Mouse (Mus musculus): ENCODE measurements around the gene Krt10.
A peak's percentile ranks its signal among the peaks of the same experiment; 100 is the strongest.

The Krt10 gene

DNA sequence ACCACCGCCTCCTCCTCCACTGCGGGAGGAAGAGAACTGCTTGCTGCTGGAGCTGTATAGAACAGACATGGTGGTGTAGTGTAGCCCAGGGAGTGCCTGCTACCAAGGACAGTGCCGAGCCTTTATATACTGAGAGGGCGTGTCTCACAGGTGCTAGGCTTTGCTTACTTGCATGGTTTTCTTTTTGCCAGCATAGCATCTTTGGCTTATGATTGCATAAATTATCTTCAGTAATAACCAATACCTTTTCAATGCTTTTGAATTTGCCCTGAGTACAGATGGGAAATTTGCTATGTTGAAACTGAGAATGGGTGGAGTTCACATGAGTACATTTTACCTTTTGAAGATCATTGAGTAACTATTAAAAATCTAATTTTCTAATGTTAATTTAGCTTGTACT, at the start of gene Krt10:
Gene Krt10, minus strand, starts transcription at position 101 of the 400 bp plus-strand sequence.
- DNase-seq (ENCODE audit: low spot score) = no peak

DNA sequence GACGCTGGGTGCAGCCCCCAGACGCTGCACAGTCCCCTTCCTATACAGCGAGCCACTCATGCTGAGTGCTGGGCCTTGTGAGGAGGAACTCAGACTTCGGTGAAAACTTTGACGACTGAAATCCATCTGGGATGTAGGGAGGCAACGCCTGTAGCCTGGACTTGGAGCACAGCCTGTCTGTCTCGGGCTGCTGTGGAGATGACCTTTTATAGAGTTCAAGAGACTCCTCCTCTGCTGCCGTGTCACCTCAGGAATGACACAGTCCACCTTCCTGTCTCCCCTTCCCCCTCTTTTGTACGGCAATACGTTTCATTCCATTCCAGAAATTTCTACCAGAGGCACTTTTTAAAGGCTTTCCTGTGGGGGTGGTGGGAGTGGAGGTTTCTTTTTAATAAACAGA, 48.8 kb upstream of the Krt10 start, which contains the start of gene Krt20:
Gene Krt20, minus strand, starts transcription at position 179 of the 400 bp plus-strand sequence.
- DNase-seq (ENCODE audit: low spot score) = no peak

DNA sequence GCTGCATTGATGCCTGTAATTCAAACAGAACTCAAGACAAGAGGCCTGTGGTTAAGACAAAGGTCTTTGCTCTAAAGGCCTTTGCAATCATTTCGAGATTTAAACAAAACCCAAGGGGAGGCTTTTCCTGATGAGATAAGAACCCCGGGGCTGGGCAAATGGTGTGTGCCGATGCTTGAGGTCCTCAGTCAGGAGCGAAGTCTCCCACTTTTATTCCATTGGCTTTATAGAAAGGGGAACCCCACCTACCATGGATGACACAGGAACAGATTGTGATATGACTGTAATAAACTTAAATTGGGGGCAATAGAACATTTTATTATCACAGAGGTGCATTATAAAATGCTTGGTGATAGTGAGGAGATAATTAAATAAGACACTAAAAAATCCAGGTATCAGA, 47.5 kb upstream of the Krt10 start:
- no peak for DNase-seq (ENCODE audit: low spot score)

DNA sequence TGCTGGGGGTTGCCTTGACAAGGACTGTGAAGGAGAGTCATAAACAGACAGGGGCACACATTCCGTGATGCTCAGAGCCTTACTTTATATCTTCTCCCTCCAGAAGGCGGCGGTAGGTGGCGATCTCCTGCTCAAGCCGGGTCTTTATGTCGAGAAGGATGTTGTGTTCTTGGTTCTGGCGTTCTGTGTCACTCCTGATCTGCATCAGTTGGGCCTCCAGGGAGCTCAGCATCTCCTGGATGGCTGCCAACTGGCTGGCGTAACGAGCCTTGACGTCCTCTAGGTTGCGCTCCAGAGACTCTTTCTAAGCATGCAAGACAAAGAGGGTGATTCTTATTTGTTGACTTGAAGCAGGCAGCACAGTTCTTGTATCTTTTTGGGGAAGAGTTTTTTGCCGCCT, 41.5 kb upstream of the Krt10 start:
- DNase-seq (ENCODE audit: low spot score) = no peak

DNA sequence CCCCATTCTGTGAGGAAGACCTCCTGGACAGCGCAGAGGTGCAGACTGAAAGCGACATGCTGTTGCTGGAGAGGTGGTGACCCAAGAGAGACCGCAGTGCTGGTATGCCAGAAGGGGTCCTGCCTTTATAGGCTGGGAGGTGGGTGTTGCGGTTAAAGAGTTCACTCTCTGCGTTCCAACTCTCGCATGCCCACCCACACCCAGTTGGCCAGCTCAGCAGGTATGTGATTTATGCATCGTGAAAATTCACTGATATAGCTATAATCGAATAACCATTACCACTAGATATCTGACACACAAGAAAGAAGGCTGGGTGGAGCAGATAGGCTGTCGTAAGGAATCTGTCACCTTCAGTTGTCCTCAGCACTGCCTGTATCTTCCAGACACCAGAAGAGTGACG, 33.0 kb upstream of the Krt10 start, which contains the start of gene Krt12:
Gene Krt12, minus strand, starts transcription at position 101 of the 400 bp plus-strand sequence.
- no peak for DNase-seq (ENCODE audit: low spot score)

DNA sequence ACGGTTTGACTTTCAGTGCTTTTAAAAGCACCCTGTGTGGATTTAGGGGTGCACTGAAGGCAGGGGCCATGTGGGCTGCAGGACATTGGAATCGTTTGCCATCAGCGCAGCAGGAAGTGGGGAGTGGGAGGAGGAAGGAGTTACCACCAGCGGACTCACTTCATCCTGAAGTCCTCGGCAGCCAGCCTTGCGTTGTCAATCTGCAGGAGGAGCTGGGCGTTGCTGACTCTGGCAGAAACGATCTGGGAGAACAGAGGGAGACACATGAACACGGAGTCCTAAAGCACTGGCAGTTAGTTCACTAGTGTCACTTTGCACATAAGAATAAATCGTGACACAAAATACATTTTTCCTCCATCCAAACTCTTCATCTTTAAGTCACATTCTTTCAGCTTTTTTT, 31.4 kb upstream of the Krt10 start:
- no peak for DNase-seq (ENCODE audit: low spot score)

DNA sequence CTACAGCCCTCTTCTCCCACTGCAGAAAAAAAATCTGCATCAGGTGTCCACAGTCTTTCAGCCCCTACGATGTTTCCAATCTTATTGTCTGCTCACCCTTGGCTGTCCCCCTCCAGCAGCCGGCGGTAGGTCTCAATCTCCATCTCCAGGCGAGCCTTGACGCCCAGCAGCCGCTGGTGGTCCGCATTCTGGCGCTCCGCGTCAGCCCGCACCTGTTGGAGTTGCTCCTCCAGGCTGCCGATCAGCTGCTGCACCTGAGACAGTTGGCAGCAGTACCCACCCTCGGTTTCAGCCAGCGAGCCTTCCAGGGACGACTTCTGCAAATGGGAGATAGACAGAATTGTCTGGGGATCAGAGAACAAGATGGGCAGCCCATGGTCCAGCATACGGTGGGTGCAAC, 28.7 kb upstream of the Krt10 start:
- DNase-seq (ENCODE audit: low spot score) = no peak

DNA sequence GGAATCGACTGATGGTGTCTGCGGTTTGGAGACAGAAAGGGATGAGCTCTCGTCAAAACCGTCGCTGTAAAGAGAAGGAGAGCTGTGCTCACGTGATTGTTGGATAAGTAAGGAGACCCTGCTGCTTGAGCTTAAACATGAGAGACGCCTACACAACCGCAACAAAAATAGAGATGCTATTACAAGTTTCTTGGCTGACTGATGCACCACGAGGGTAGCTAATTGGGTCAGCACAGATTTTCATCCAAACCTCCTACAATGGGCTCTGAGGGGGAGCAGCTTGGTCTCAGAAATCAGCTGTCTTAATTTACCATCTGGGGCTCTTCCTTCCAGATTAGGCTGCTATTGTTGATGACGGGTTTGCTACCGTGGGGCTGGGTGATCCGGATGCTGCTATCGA, 27.7 kb upstream of the Krt10 start:
- no peak for DNase-seq (ENCODE audit: low spot score)

DNA sequence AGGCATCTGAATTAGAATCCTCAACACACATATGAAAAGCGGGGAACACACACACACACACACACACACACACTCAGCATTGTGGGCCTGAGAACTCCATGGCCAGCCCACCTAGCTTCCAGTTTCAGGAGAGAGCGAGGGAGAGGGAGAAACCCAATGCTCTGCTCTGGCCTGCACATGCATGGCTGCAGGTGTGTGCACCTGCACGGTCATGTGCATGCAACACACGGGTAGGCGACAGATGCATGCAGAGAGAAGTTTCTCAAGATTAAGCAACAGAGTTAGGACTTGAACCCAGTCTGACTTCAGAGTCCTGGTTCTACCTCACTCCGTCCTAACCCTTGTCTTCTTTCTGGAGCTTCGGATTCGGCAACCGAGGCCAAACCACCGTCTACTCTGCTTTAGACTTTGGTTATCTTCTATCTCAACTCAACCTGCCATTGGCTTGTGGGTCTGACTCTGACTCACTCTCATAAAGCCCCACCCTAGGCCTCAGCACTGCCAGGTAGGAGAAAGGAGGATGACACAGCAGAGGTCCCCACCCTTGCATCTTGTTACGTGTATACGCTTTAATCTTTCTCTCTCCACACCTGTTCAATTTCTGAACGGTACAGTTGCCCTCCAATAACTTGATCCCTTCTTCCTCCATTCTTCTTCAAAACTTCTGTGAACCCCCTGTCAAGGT, 25.4 kb upstream of the Krt10 start:
- DNase-seq (ENCODE audit: low spot score) = no peak

DNA sequence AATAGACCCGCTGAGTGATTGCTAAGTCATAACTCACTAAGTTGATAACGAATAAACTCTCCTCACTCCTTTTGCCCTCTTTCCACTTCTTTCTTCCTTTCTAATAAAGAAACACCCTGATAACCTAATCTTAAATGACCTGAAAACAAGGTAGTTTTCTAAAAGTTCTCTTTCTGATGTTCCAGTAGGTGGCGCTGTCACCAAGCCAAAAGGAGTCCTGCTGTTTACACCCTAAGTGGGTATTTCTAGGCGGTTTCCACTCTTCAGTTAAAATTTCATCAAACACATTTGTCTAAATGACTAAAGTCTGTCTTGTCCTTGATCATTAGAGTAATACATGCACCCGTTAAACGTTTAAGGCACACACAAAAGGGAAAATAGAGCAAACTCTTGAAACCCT, 24.1 kb upstream of the Krt10 start:
- DNase-seq (ENCODE audit: low spot score) = no peak

DNA sequence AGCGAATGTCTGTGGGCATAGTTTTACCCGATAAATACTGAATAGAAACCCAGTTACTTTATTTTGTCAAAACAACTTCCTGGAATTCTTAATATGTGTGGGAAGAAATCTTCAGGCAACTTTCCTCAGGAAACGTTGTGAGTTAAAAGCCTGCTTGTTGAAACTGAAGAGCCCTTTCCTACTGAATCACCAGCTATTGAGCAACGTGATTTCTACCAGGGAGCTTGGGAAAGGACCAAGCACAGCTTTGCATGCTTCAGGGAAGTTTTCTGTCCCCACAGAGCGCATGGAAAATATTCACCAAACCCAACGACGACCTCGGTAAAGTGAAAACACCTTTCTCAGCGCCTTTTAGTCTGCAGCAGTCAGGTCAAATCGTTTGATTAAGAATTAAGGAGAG, 17.0 kb upstream of the Krt10 start:
- DNase-seq (ENCODE audit: low spot score) = no peak

DNA sequence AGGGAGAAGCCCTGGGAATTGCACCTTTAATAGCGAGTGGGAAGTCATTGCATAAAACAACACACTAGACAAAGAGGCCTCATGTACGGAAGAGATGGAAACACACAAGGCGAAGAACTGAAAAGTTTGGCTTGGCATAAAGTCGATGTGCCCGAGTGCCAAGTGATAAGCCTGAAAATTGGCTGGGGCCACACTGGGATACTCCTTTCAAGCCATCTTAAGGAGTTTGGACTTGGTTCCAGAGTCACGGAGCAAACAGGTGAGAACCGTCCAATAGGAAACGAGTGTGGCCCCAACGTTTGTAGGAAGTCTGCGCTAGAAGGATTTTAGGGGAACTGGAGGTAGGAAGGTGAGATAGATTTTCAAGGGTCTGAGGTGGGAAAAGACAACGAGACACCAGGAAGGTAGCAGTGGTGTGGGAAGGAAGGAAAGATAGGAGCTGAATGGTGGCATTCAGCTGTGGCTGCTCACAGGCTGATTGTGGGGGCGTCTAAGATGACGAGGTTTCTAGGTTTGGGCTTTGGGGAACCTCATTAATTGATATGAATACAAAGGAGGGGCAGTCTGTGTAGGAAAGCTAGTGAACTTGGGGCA, 10.9 kb upstream of the Krt10 start:
- DNase-seq (ENCODE audit: low spot score) = no peak

DNA sequence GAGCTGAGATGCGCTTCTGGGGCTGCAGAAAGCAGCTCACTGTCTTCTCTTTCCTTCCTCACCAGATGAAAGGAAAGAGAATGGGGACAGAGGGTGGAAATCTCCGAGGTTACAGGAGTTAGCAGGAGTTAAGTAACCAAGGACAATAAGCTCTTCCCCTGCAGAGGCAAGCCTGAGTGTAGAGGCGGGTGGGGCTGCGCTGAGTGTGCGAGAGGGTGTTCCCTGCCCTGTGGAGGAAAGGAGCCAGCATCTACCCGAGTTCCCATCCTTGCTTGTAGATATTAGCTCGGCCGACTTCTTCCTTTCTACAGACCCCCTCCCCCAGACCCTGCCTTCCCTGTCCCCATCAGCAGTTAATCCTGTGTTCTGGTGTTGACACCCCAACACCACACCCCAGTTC, 9.7 kb upstream of the Krt10 start:
- no peak for DNase-seq (ENCODE audit: low spot score)

DNA sequence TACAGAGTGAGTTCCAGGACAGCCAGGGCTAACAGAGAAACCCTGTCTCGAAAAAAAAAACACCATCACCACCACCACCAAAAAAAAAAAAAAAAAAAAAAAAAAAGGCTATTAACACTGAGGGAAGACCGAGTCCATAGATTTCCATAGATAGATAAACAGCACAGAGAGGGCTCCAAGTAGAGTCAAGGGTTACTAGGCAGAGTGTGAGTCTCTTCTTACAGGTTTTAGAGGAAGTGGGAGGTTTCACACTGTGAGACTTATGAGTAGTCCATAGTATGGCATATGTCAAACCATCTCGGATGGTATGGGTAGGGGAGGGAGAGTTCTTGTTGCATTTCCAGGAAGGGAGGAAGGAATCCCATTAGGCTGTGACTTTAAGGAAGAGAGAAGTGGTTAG, 8.9 kb upstream of the Krt10 start:
- no peak for DNase-seq (ENCODE audit: low spot score)

DNA sequence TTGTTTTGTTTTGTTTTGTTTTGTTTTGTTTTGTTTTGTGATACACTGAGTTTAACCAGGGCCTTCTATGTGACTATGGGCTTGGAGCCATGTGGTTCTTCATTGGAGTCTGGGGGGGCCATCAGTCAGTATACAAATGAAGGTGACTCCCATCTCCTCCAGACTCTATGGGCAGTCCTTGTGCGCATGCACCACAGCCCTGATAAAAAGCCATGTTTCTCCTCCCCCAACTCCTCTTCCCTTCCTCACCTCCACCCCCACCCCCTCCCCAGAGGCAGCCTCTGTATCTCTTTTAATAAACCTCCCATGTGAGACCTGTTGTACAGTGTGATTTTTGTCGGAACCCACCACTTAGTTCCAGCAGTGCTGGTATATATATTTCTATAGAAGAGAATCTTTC, 7.5 kb upstream of the Krt10 start:
- no peak for DNase-seq (ENCODE audit: low spot score)

DNA sequence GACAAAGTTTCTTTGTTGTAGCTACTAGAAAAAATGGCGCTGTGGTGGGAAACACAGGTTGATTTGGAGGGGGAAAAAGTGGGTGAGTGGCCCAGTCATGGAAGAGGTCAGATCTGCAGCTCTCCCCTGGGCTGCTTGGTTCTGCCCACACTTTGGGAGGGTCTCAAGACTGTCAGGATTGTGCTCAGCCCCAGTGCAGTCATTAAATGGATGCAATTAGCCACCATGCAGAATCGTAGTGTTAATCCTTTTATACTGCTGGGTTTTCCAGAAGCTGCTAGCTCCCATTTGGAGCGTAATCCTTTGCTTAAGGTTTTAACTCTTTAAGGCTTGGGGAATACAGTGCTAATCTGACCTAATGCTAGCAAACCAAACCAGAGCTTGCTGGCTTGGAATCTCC, 6.9 kb upstream of the Krt10 start:
- no peak for DNase-seq (ENCODE audit: low spot score)

DNA sequence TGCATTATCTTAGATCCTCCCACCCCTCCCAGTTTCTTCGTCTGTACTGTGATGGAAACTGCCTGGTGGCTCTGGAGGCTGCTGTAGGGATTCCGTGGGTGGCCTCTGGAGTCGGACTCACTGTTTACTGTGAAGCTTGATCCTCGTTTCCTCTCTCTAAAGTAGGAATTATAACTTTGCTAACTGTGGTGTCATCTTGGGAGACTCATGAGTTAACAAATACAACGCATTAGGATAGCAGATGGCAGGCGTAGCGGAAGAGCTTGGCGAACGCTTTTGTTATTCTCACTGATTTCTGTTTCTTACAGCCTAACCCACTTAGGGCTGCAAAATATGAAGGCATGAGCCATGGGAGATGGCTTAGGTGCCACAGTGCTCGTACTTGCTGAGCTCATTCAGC, 3.3 kb upstream of the Krt10 start:
- no peak for DNase-seq (ENCODE audit: low spot score)

DNA sequence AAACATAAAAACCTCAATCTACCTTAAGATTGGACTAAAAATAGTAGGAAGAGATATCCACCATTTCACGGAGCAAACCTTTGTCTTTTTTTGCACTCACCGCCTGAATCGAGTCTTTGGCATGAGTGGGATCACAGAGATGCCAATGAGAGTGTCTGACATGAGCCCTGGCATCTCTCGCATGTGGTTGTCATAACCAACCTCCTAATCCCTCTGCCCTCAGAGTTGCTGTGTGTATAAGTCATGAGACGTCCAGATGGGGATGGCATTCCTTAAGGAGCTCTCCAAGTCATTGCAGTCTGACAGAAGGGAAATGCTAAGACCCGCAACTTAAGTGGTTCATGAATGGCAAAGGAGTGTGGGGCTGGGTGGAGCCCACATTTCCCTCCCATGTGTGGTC, 2.2 kb upstream of the Krt10 start:
- no peak for DNase-seq (ENCODE audit: low spot score)

DNA sequence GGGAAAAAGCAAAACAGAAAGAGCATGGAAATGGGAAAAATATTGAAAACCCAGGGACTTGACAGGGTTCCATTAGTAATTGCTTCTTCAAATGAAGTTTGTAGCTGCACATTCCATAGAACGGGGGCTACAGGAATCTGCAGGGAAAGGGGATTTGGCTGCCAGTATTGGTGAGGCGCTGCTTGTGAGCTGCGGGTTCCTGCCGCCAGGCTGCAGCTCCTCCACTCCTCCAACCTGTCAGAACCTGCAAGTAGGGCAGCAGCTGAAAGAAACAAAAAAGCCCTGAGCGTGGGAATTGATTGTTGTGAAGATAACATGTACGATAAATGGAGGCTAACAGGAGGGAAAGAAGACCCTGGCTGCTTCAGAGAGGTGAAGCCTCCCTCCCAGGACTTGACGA, 1.7 kb upstream of the Krt10 start:
- DNase-seq (ENCODE audit: low spot score) = no peak

DNA sequence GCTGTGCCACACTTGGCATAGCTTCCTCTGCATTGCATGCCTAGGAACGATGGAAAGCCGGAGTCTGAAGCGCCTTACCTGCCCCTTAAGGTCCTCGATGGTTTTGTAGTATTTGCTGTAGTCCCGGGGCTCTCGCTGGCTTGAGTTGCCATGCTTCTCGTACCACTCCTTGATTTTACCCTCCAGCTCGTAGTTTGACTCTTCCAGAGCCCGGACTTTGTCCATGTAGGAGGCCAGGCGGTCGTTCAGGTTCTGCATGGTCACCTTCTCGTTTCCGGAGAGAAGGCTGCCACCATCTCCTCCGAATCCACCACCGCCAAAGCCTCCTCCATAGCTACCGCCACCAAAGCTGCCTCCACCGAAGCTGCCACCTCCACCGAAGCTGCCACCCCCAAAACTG, 503 bp downstream of the Krt10 start:
- no peak for DNase-seq (ENCODE audit: low spot score)

DNA sequence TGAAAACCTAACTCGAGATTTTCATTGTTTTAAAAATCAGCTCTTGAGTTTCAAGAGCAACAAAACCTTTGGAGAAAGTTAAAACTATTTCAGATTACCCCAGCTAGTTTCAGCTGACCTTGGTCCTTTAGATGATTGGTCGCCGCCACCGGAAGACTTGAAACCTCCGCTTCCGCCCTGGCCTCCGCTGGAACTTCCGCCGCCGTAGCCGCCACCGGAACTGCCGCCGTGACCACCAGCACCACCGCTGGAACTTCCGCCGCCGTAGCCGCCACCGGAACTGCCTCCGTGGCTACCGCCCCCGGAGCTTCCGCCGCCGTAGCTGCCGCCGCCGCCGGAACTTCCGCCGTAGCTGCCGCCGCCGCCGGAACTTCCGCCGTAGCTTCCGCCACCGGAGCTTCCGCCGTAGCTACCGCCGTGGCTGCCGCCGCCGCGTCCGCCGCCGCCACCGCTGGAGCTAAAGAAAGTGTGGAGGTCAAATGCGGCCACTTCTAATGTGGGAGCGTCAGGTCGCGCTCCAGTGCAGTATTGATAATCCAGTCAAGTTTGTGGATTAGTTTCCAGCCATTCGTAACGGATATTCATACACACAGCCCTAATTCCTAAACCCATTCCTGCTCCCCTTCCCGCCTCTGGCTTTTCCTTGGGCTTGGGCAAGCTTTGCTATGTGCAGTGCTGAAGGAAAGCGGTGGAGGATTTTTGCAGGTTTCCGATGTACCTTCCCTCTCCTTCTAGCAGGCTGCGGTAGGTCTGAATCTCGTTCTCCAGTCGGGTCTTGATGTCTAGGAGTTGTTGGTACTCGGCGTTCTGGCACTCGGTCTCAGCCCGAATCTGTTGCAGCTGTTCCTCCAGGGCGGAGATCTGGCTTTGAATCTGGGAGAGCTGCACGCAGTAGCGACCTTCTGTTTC, 3.1 kb downstream of the Krt10 start:
- peak; percentile 79 for DNase-seq (ENCODE audit: low spot score)

DNA sequence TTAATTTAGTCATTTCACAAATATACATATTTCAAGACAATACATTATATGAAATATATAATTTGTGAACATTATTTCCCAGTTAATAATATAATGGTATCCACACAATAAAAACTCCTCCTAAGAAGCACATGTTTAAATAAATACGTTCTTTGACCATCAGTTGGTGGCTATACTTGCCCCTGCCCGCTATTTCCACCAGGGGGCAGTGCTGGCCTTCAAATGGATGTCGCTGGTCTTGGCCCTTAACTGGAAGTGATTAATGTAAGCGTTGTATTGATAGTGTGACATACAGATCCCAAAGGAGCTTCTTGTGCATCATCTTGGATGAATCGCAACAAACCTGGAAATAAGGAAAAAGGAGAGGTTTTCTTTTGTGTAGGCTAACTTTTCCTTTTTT, 9.6 kb downstream of the Krt10 start:
- peak; percentile 70 for DNase-seq (ENCODE audit: low spot score)

DNA sequence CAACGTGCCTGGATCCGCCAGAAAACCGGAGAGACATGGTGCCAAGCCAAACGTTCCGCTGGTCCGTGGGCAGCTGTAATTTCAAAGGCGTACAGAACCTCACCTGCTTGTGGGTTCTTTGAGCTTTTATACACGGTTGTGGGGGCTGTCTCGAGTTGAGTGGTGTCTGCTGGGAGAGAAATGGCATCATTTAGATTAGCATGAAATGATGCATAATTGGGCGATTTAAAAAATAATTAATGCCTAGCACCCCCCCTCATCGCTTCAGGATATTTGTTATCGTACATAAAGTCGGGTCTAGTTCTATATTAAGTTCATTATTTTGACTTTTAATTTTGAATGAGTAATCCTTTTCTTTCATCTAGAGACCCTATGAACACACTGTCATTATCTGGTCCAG, 14.4 kb downstream of the Krt10 start, which contains the start of gene Krt28:
Gene Krt28, minus strand, starts transcription at position 101 of the 400 bp plus-strand sequence.
- DNase-seq (ENCODE audit: low spot score) = no peak

Data from T-cell, adult 2 months (primary cell).